Mouse (Mus musculus) right cerebral cortex, postnatal 25 days (tissue): ENCODE measurements at regions not wholly inside any gene's neighbourhood (a gene's known extent, or its start where the extent isn't known, plus 50 kb on each side); places are given as distances from the start of the nearest gene placed in this dataset.

Experiments used
- DNase-seq: peaks from one replicate; pipeline ENCODE4 v3.0.0; 2022

DNA sequence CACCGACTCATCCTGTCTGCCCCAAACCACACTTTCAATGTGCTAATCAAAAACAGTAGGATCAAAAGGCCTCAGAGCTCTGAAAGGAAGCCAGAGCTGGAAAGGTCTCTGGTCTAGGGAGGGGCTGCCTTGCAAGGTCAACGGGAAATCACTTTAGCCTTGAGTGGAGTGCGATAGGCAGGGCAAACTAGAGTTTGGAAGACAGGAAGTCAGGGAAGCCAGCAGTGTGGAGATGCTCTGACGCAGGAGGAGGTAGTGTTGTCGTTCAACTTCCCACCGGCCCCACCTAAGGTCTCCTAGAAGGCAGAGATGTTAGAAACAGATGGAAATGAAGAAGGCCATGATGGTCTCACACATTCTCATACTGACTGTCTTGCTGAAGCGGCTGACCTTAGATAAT is 52.0 kb upstream of the Trp53i11 start:
- no peak for DNase-seq

- DNase-seq, result no peak
These were observed 53.9 kb upstream of the Trp53i11 start for GRCm38 (mm10) chr2:93133301-93133971.

DNA sequence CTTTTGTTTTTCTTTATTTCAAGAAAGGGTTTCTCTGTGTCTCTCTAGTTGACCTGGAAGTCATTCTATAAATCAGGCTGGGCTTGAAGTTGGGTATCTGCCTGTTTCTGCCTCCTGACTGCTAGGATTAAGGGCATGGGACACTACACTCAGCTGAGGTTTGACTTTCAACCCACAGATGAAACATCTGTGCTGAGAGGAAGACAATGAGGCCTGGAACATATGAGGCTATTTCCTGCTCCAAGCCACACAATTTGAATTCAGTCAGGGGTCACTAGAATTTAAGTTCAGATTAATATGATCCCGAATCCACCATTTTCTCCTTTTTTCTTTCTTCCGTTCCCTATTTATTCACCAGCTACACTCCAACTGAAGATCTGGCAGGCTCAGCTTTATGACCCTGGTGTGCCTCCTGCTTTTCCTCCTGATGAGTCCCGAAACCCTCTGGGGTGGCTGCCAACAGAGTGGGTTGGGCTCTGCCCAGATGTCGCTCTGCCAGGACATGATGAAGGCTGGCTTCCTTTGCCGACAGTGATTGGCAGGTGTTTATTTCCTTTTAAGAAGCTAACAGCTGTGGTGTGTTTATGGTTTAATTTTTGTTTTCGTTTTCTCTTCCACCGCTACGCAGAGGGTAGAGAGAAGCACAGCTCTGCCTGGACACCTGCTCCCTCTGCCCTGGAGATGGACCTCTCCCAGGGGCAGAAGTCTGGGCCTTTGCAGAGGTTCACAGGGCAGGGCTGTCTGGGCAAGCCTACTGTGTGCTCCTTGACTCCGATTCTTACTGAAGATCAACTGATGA is 55.3 kb upstream of the Trp53i11 start:
- DNase-seq, result no peak

DNA sequence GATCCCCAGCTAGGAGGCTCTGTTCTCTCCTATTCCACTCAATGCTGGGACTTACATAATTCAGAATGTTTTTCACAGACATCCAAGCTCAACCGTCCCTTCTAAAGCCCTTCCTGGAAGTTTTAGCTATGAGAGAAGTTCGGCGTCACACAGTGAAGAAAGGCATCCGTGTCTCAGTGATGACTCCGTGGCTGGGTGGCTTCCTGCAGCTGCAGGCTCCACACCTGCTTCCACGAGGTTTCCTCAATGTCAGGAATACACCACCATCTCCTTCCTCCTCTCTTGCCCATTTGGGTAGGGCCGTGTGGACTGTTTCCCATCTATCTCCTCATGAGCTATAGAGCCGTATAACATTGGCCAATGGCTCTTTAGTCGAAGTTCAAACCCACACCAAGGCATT is 56.1 kb upstream of the Trp53i11 start:
- no peak for DNase-seq

- DNase-seq, result no peak
These were observed 58.2 kb upstream of the Trp53i11 start for GRCm38 (mm10) chr2:93129176-93129575.

DNA sequence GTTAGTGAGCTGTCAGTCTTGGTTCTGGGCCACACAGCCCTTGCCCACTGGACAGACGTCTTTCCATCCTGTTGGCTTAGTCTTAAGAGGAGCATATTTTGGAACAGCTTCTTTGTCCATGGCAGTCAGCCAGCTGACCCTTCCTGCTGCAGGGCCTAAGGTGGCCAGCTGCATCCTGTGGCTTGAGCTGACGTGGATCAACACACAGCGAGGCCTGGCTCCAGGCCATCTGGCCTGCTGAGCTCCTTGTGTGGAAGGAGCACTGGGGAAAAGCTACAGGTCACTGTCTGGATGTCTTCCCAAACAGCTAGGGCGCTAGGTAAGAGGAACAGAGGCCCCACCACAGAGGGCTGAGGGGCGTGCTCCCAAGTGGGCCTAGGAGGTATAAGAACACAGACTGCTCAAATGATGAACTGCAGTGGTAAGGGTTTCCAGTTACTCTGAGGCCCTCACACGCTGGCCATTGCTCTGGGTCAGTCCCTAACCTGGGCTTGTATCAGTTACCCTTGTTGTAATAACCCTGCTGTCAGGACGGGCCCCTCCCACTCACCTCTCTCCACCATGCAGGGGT is 60.7 kb upstream of the Trp53i11 start:
- DNase-seq, result no peak

DNA sequence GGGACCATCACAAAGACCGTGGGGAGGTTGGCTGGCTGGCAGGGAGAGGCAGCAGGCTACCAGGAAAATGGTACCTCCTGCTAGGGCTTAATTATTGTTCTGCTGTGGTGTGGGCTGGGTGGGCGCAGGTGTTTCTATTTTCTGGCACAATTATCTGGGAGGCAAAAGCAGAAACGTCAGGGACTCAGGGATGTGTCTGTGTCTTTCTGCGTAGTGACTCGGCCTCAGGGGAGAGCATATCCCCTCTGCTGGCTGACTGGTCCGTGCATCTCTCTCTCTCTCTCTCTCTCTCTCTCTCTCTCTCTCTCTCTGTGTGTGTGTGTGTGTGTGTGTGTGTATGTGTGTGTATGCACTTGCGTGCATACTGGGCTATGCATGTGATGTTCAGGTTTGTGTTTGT is 61.2 kb upstream of the Trp53i11 start:
- DNase-seq, result no peak

DNA sequence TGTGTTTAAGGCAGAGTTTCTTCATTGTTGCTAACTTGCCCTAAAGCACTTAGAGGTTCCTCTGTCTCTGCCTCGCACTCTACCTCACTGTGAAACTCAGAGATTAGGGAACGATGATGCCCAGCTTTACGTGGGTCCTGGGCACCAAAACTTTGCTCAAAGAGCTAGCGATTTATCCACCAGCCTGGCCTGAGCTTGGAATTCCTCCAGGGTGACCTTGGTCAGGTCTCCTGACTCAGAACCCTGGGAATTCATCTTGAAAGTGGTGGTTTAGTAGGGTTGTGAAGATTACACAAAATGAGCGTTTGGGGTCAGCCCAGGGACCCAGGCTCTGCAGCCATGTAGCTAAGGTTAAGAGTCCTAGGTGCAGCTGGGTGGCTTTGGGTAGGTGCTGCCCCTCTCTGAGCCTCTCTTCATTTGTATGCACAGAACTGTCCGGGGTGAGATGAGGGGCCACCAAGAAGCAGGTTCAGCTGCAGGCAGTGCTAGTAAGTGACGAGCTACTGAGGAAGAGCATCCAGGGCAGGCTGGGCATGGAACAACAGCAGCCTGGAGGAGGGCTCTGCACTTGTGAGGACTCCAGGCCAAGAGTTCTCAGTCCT is 62.4 kb upstream of the Trp53i11 start:
- DNase-seq, result no peak

DNA sequence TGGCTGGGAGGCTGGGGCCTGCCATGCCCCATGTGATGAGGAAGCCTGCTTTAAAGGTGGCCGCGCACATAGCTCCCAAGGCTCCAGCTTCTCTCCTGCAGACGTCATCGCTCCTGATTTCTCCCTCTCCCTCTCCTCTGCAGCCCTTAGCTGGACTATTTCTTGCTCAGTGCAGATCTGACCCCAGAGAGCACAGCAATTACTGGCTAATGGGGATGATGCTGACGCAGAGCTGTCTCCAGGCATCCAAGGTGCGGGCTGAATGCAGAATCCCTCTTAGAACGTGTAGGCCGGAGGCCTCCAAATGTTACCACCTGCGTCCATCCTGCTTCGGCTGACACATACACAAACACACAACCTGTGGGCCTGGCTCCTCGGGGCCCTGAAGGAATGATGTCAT is 63.5 kb upstream of the Trp53i11 start:
- DNase-seq, result no peak

DNA sequence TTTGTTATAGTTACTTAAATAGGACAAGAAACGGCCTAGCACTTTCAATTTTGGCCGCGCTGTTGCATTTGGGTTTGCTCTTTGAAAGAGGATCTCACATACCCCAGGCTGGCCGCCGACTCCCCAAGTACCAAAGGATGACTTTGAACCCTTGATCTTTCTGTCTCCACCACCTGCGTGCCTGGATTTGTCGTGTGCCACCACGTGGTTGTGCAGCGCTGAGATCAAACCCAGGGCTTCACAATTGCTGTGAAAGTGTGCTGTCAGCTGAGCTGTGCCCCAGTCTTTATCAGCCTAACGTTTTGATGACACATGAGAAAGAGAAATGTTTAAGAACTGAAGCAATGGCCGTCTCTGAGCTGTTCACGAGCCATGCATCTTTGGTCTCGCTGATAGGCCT is 67.0 kb upstream of the Trp53i11 start:
- DNase-seq, result no peak

DNA sequence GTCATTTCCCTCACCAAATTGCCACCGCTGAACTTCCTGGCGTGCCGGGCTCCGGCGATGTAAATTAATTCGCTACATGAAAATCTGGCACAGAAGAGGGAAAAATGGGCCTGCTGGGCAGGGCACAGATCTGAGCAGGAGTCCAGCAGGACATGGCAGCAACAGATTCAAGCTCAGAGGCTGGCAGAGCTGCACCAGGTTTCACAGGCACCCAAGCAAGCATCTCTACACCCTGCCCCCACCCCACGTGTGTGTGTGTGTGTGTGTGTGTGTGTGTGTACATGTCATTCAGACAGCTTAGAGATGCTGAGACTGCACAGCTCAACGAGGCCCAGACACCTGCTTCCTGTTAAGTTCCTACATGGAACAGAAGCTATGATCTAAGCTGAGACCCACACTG is 68.3 kb upstream of the Trp53i11 start:
- no peak for DNase-seq

GRCm38 (mm10) chr2:93115303-93115702 is 69.3 kb upstream of the Prdm11 start:
- DNase-seq, result no peak

DNA sequence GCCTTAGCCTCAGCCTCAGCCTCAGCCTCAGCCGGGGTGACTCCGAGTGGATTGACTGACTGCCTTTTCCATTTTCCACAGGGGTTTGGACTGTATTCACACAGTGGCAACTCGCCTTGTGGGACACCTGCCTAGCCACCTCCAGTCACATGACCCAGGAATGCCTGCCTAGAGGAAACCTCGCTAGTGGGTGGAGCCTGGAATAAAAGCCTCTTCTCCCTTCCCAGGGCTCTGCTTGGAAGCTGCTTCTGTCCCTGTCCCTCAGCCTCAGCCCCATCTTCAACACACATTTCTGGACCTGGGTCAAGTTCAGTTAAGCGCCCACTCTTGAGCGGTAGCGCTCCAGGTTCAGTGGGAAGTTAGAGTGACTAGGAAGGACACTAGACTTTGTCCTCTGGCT is 68.0 kb upstream of the Prdm11 start:
- DNase-seq, result no peak

DNA sequence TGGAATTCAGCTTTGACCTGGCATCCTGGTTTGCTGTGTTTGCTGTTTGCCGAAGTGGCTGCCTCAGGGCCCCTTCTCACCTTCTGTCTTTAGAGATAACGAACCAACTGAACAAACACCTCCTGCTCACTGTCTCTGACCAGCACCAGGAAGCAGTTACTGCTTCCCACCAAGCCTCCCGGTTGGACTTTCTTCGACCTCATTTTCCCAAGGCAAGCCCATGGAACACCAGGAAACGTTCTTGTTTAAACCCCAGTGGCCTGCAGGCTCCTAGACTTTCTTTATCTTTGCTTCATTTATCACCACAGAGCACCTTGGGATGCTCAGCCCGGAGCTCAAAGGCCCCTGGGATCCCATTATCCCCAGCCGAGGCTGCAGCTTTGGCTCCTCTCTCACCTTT is 66.4 kb upstream of the Prdm11 start:
- DNase-seq, result no peak

DNA sequence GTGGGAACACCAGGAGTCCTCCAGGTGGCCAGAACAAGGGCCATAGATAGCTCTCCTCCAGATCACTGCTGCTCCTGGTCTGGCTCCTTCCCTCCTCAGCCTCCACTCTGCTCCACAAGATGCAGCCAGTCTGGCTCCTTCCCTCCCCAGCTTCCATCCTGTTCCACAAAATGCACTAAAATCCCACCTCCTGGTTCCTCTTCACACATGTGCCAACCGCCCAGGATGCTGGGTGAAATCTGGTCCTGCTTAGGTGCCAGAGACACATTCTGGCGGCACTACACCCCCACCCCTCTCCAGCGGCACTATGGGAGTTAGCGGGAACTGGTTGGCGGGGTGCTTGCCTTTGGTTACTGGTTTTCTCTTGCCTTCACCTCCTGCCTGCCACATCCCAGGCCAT is 64.9 kb upstream of the Prdm11 start:
- peak; percentile 42 for DNase-seq

DNA sequence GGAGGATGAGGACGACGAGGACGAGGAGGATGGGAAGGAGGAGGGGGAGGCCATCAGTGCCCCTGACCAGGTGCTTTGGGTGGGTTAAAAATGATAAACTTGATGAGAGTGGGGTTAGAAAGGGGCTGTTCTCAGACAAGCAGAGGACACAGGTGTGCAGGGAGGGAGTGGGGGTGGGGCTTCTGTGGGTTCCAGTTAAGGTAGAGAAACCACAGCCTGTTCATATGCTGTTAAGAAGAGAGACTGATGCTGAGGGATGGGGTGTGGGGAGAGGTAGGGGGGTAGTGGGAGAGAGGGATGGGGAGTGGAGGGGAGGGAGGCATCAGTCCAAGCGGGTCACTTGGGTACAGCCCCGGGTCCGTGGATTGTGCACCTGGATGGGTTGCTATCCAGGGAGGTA is 60.6 kb upstream of the Prdm11 start:
- no peak for DNase-seq

- no peak for DNase-seq
These were observed 56.0 kb upstream of the Prdm11 start for GRCm38 (mm10) chr2:93101991-93102390.

- no peak for DNase-seq
These were observed 53.8 kb upstream of the Prdm11 start for GRCm38 (mm10) chr2:93099780-93100179.

DNA sequence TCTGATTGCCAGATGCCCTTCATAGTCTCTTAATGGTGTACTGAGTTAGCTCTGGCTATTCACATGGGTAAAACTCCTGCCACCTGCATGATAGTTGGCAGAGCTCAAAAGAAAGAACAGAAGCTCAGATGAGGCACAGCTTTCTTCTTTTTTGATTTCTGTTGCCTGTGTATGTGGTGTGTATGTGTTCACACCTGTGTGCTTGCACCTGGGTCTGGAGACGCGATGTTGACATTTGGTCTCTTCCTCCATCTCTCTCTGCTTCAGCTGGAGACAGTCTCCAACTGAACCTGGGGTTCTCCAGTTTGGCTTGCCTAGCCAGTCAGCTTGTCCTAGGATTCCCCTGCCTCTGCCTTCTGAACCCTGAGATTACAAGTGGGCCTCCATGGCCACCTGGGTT is 51.0 kb upstream of the Prdm11 start:
- DNase-seq, result no peak

DNA sequence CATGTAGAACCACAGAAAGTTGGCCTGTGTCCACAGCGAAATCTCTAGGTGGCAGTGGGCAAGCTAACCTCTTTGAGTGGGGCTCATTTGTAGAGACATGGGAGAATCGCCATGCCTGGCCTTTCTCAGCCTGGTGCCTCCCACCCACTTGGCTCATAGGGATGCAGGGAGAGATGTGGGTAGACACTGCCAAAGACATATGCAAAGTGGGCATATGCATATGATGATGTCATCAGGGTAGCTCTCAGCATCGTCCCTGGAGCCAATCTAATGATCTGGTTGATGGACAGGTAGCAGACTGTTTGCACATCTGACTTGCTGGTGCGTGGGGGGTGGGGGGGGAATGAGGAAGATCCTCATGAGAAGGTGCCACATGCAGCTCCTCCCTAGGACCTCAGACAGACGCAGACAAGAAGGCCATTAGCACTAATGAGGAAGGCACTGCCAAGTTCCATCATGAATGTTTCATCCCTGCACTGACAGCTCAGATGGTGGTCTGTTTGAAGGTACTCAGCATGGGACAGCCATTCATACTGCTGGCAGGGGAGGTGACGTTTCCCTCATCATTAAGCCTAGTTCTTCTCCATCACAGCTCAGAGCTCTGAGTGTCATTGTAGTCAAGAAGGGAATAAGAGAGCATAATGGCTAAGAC is 50.2 kb upstream of the Prdm11 start:
- DNase-seq, result no peak
